Mouse (Mus musculus) liver, embryonic 14.5 days (tissue): ENCODE data around the gene Gse1. TPM values are rescaled to one million over a fixed set of nuclear protein-coding genes. Genes with fewer than 3 reads are reported as not detected.

Source experiments
- ATAC-seq: fragments of 200-750 bp; cut with Nextera tagmentation; 2 replicates; pipeline ENCODE4 v1.8.0; 2017; ENCODE audit warnings: moderate number of reproducible peaks, mild to moderate bottlenecking, moderate library complexity; ENCODE audit not compliant: insufficient read depth
- DNase-seq, 3 experiments: peaks; one replicate each; pipeline ENCODE4 v3.0.0-alpha.2; 2012 to 2013; ENCODE audit warnings: low read depth in 3 of 3, low spot score in 3 of 3
- H3K27ac ChIP-seq: fragments of 300-500 bp; sonication (generic); 2 replicates; pipeline ENCODE4 v1.5.1; 2014; ENCODE audit warnings: moderate library complexity, mild to moderate bottlenecking, control low read depth, inconsistent platforms
- H3K27me3 ChIP-seq: fragments of 300-500 bp; sonication (generic); 2 replicates; pipeline ENCODE4 v1.6.1; 2014; ENCODE audit warnings: mild to moderate bottlenecking, low read length, moderate library complexity; ENCODE audit not compliant: control insufficient read depth, insufficient read depth
- H3K36me3 ChIP-seq: fragments of 300-500 bp; sonication (generic); replicated peaks from 2 replicates; pipeline ENCODE4 v1.6.1; 2014; ENCODE audit warnings: low read depth; ENCODE audit not compliant: control insufficient read depth, insufficient read depth
- H3K4me1 ChIP-seq, 2 experiments: fragments of 200-500 bp in 1 of 2; fragments of 300-500 bp in 1 of 2; sonication (generic) in 1 of 2; replicated peaks; 2 replicates each; pipeline ENCODE4 v1.6.1; 2012 to 2014; ENCODE audit warnings: antibody characterized with exemption in 1 of 2, inconsistent platforms in 1 of 2, low read length in 1 of 2; ENCODE audit not compliant: control insufficient read depth in 2 of 2, insufficient read depth in 2 of 2
- H3K4me2 ChIP-seq: fragments of 300-500 bp; sonication (generic); 2 replicates; pipeline ENCODE4 v1.6.1; 2014; ENCODE audit warnings: low read depth, mild to moderate bottlenecking, control low read depth, moderate library complexity
- H3K4me3 ChIP-seq, 2 experiments: fragments of 200-500 bp in 1 of 2; fragments of 300-500 bp in 1 of 2; sonication (generic) in 1 of 2; 2 replicates each; pipeline ENCODE4 v1.5.1; 2012 to 2014; ENCODE audit warnings: low read depth in 2 of 2, low read length in 2 of 2, mild to moderate bottlenecking in 2 of 2, control low read depth in 1 of 2, inconsistent platforms in 1 of 2, moderate library complexity in 1 of 2; ENCODE audit not compliant: insufficient read depth in 1 of 2
- H3K9ac ChIP-seq: fragments of 300-500 bp; sonication (generic); replicated peaks from 2 replicates; pipeline ENCODE4 v1.6.1; 2014; ENCODE audit warnings: mild to moderate bottlenecking, control low read depth, moderate library complexity
- H3K9me3 ChIP-seq: fragments of 300-500 bp; sonication (generic); 2 replicates; pipeline ENCODE4 v1.6.1; 2016; ENCODE audit warnings: low read length, mixed read lengths; ENCODE audit not compliant: control insufficient read depth
- CTCF ChIP-seq: IDR thresholded peaks from 2 replicates; pipeline ENCODE4 v1.5.1; 2016; ENCODE audit warnings: antibody characterized with exemption, low read depth, control low read depth
- EP300 ChIP-seq: IDR thresholded peaks from 2 replicates; pipeline ENCODE4 v1.6.1; 2016; ENCODE audit warnings: antibody characterized with exemption, low read depth
- WGBS: fragments of 180-500 bp; shearing (Covaris S2); extraction: QIAGEN DNeasy Blood & Tissue Kit; methylation state at CpG from one replicate; pipeline ENCODE4 v1.1.7; 2014; ENCODE audit not compliant: insufficient replicate concordance; 5-methylcytosine and 5-hydroxymethylcytosine counted together
- polyA plus RNA-seq, 2 experiments: library from polyadenylated mRNA; depleted of rRNA in 1 of 2; stranded (reverse) in 1 of 2; unstranded in 1 of 2; fragments of >200 nt; fragmentation: Nextera tagmentation in 1 of 2; extraction: Ambion mirVana in 1 of 2; gene quantifications; 2 replicates each; pipeline versions ENCODE4 v1.2.1 to v1.2.3; 2012 to 2014

Gene Gse1
- polyA plus RNA-seq, 2 experiments, result 11.4 to 14.9 TPM

- Histone ChIP-seq H3K4me3 (no peak overlapping the region), H3K9me3 (no peaks in the 10 kb centered on the region), H3K4me1 (peaks cover 6% of the 10 kb centered on the region in 2 experiments; a peak in 2 of 4 replicates), H3K27me3 (no peaks in the 10 kb centered on the region), H3K27ac (no peak overlapping the region), H3K9ac (no peak overlapping the region), H3K36me3 (no peaks in the 10 kb centered on the region), H3K4me2 (no peak overlapping the region)
- no peak for ATAC-seq
- DNase-seq, result no peak
- TF ChIP-seq CTCF (no peak), EP300 (no peak)
- 60% methylated on average over 11 of the region's 11 CpGs for WGBS
Observed at GRCm38 (mm10) chr8:120302941-120303675, 74.9 kb downstream of the Gse1 start.

- no peak overlapping the region for H3K4me3 ChIP-seq
- peaks cover 6% of the 10 kb centered on the region in 2 experiments; a peak in 2 of 4 replicates for H3K4me1 ChIP-seq
- H3K9me3 ChIP-seq, result no peaks in the 10 kb centered on the region
- H3K36me3 ChIP-seq, result no peaks in the 10 kb centered on the region
- ATAC-seq (no peak), DNase-seq (no peak)
- WGBS, result 72% methylated on average over 9 of the region's 9 CpGs
- no peak overlapping the region for H3K27ac ChIP-seq
- TF ChIP-seq EP300, result no peak
- no peak for TF ChIP-seq CTCF
- no peak overlapping the region for H3K9ac ChIP-seq
- H3K27me3 ChIP-seq, result no peaks in the 10 kb centered on the region
- H3K4me2 ChIP-seq, result no peak overlapping the region
Observed at GRCm38 (mm10) chr8:120304097-120304496, 75.8 kb downstream of the Gse1 start.

- H3K27ac ChIP-seq, result no peak overlapping the region
- 68% methylated on average over 10 of the region's 10 CpGs for WGBS
- no peak for DNase-seq
Observed at GRCm38 (mm10) chr8:120305800-120306385, 77.6 kb downstream of the Gse1 start.

GRCm38 (mm10) chr8:120307103-120307502, 78.8 kb downstream of the Gse1 start:
- TF ChIP-seq EP300, result no peak
- no peak for TF ChIP-seq CTCF
- ATAC-seq (no peak), DNase-seq (no peak)
- Histone ChIP-seq H3K9ac (no peak overlapping the region), H3K4me1 (no peaks in the 10 kb centered on the region), H3K4me3 (no peak overlapping the region), H3K9me3 (no peaks in the 10 kb centered on the region), H3K27me3 (no peaks in the 10 kb centered on the region), H3K27ac (no peak overlapping the region), H3K4me2 (no peak overlapping the region), H3K36me3 (no peaks in the 10 kb centered on the region)
- WGBS, result 7% methylated on average over 16 of the region's 16 CpGs

More at GRCm38 (mm10) chr8:120305800-120306385, 77.6 kb downstream of the Gse1 start:
- ATAC-seq, result no peak
- no peak for TF ChIP-seq EP300
- TF ChIP-seq CTCF, result no peak
- Histone ChIP-seq H3K9ac (no peak overlapping the region), H3K27me3 (no peaks in the 10 kb centered on the region), H3K4me2 (no peak overlapping the region), H3K36me3 (no peaks in the 10 kb centered on the region), H3K9me3 (no peaks in the 10 kb centered on the region), H3K4me1 (no peaks in the 10 kb centered on the region), H3K4me3 (no peak overlapping the region)

- H3K9ac ChIP-seq, result no peak overlapping the region
- H3K27me3 ChIP-seq, result no peaks in the 10 kb centered on the region
- no peaks in the 10 kb centered on the region for H3K36me3 ChIP-seq
- no peak for TF ChIP-seq EP300
- TF ChIP-seq CTCF, result no peak
- ATAC-seq (no peak), DNase-seq (no peak)
- no peaks in the 10 kb centered on the region for H3K4me1 ChIP-seq
- 47% methylated on average over 11 of the region's 11 CpGs for whole genome bisulfite sequencing
- H3K27ac ChIP-seq, result no peak overlapping the region
- no peak overlapping the region for H3K4me3 ChIP-seq
- H3K4me2 ChIP-seq, result no peak overlapping the region
- H3K9me3 ChIP-seq, result no peaks in the 10 kb centered on the region
Observed at GRCm38 (mm10) chr8:120307528-120307927, 79.3 kb downstream of the Gse1 start.
